Mouse (Mus musculus): ENCODE results near the gene Flywch1. TPM values are rescaled to one million over a fixed set of nuclear protein-coding genes. Genes with fewer than 3 reads are reported as not detected.
"Not testable (repeated sequence)": the region's sequence is repeated elsewhere in the genome, so short reads cannot be mapped to it uniquely, and the experiment has no call there.

The Flywch1 gene
- polyA plus RNA-seq, 1 experiment from 2014 or later: 127 TPM

- 91% methylated on average over 2 of the region's 2 CpGs for WGBS
- not testable (repeated sequence) for H3K27me3 ChIP-seq (ENCODE audit: control insufficient read depth, insufficient read depth, low read length); H3K27ac ChIP-seq (ENCODE audit: low read depth, low read length); H3K4me1 ChIP-seq (replicated peaks; ENCODE audit: control insufficient read depth, insufficient read depth, low read length); H3K4me3 ChIP-seq (ENCODE audit: low read depth, low read length); ATAC-seq (ENCODE audit: low FRiP score); H3K9me3 ChIP-seq (ENCODE audit: control insufficient read depth, low read length); H3K9ac ChIP-seq (ENCODE audit: low read depth, low read length); DNase-seq (ENCODE audit: low spot score); H3K36me3 ChIP-seq (ENCODE audit: control insufficient read depth, insufficient read depth, low read length)
- H3K4me2 ChIP-seq (replicated peaks; ENCODE audit: low read depth, low read length): peak overlapping the region; percentile 26; the same call in 1 of the 2 replicates
Measured at GRCm38 (mm10) chr17:23772219-23772556, 786 bp upstream of the Flywch1 start.

- H3K36me3 ChIP-seq (ENCODE audit: control insufficient read depth, insufficient read depth, low read length): no peaks in the 10 kb centered on the region
- WGBS: 1% methylated on average over 19 of the region's 19 CpGs
- no peaks in the 10 kb centered on the region for H3K9me3 ChIP-seq (ENCODE audit: control insufficient read depth, low read length)
- DNase-seq (ENCODE audit: low spot score) (no peak), ATAC-seq (ENCODE audit: low FRiP score) (peak; percentile 67; the same call in 1 of the 2 replicates)
- peak overlapping the region; percentile 90 for H3K27ac ChIP-seq (ENCODE audit: low read depth, low read length)
- H3K4me3 ChIP-seq (ENCODE audit: low read depth, low read length): peak overlapping the region; percentile 65
- H3K9ac ChIP-seq (ENCODE audit: low read depth, low read length): peak overlapping the region; percentile 87
- no peaks in the 10 kb centered on the region for H3K27me3 ChIP-seq (ENCODE audit: control insufficient read depth, insufficient read depth, low read length)
- H3K4me2 ChIP-seq (replicated peaks; ENCODE audit: low read depth, low read length): peak overlapping the region; percentile 36
- no peaks in the 10 kb centered on the region for H3K4me1 ChIP-seq (replicated peaks; ENCODE audit: control insufficient read depth, insufficient read depth, low read length)
Measured at GRCm38 (mm10) chr17:23770896-23771283, 512 bp downstream of the Flywch1 start.

GRCm38 (mm10) chr17:23770493-23770892 lies 909 bp downstream of the Flywch1 start:
- Histone ChIP-seq H3K27ac (ENCODE audit: low read depth, low read length) (no peak overlapping the region), H3K9me3 (ENCODE audit: control insufficient read depth, low read length) (no peaks in the 10 kb centered on the region), H3K27me3 (ENCODE audit: control insufficient read depth, insufficient read depth, low read length) (no peaks in the 10 kb centered on the region), H3K9ac (ENCODE audit: low read depth, low read length) (peak overlapping the region; percentile 87), H3K4me3 (ENCODE audit: low read depth, low read length) (peak overlapping the region; percentile 65), H3K4me1 (replicated peaks; ENCODE audit: control insufficient read depth, insufficient read depth, low read length) (no peaks in the 10 kb centered on the region), H3K36me3 (ENCODE audit: control insufficient read depth, insufficient read depth, low read length) (no peaks in the 10 kb centered on the region), H3K4me2 (replicated peaks; ENCODE audit: low read depth, low read length) (peak overlapping the region; percentile 36)
- ATAC-seq (ENCODE audit: low FRiP score) (no peak), DNase-seq (ENCODE audit: low spot score) (no peak)
- 15% methylated on average over 2 of the region's 2 CpGs for WGBS

GRCm38 (mm10) chr17:23762976-23763375 lies 8.4 kb downstream of the Flywch1 start:
- H3K4me3 ChIP-seq (ENCODE audit: low read depth, low read length): no peak overlapping the region
- 89% methylated on average over 11 of the region's 11 CpGs for WGBS
- no peak overlapping the region for H3K9ac ChIP-seq (ENCODE audit: low read depth, low read length)
- ATAC-seq (ENCODE audit: low FRiP score) (no peak), DNase-seq (ENCODE audit: low spot score) (no peak)
- no peaks in the 10 kb centered on the region for H3K27me3 ChIP-seq (ENCODE audit: control insufficient read depth, insufficient read depth, low read length)
- H3K27ac ChIP-seq (ENCODE audit: low read depth, low read length): no peak overlapping the region
- H3K4me1 ChIP-seq (replicated peaks; ENCODE audit: control insufficient read depth, insufficient read depth, low read length): no peaks in the 10 kb centered on the region
- H3K4me2 ChIP-seq (replicated peaks; ENCODE audit: low read depth, low read length): no peak overlapping the region
- peaks cover 25% of the 10 kb centered on the region for H3K36me3 ChIP-seq (ENCODE audit: control insufficient read depth, insufficient read depth, low read length)
- H3K9me3 ChIP-seq (ENCODE audit: control insufficient read depth, low read length): no peaks in the 10 kb centered on the region

GRCm38 (mm10) chr17:23761155-23761554 lies 10.2 kb downstream of the Flywch1 start:
- Histone ChIP-seq H3K27me3 (ENCODE audit: control insufficient read depth, insufficient read depth, low read length) (no peaks in the 10 kb centered on the region), H3K4me1 (replicated peaks; ENCODE audit: control insufficient read depth, insufficient read depth, low read length) (no peaks in the 10 kb centered on the region), H3K9ac (ENCODE audit: low read depth, low read length) (no peak overlapping the region), H3K4me3 (ENCODE audit: low read depth, low read length) (no peak overlapping the region), H3K9me3 (ENCODE audit: control insufficient read depth, low read length) (no peaks in the 10 kb centered on the region), H3K27ac (ENCODE audit: low read depth, low read length) (no peak overlapping the region), H3K4me2 (replicated peaks; ENCODE audit: low read depth, low read length) (no peak overlapping the region), H3K36me3 (ENCODE audit: control insufficient read depth, insufficient read depth, low read length) (peaks cover 25% of the 10 kb centered on the region)
- WGBS: 98% methylated on average over 3 of the region's 3 CpGs
- no peak for DNase-seq (ENCODE audit: low spot score)
- no peak for ATAC-seq (ENCODE audit: low FRiP score)

- no peak overlapping the region for H3K4me3 ChIP-seq (ENCODE audit: low read depth, low read length)
- DNase-seq (ENCODE audit: low spot score) (no peak), ATAC-seq (ENCODE audit: low FRiP score) (no peak)
- no peaks in the 10 kb centered on the region for H3K9me3 ChIP-seq (ENCODE audit: control insufficient read depth, low read length)
- H3K4me1 ChIP-seq (replicated peaks; ENCODE audit: control insufficient read depth, insufficient read depth, low read length): no peaks in the 10 kb centered on the region
- H3K36me3 ChIP-seq (ENCODE audit: control insufficient read depth, insufficient read depth, low read length): peaks cover 32% of the 10 kb centered on the region
- no peak overlapping the region for H3K9ac ChIP-seq (ENCODE audit: low read depth, low read length)
- H3K4me2 ChIP-seq (replicated peaks; ENCODE audit: low read depth, low read length): no peak overlapping the region
- H3K27ac ChIP-seq (ENCODE audit: low read depth, low read length): no peak overlapping the region
- WGBS: 91% methylated on average over 9 of the region's 9 CpGs
- no peaks in the 10 kb centered on the region for H3K27me3 ChIP-seq (ENCODE audit: control insufficient read depth, insufficient read depth, low read length)
Measured at GRCm38 (mm10) chr17:23760231-23760630, 11.2 kb downstream of the Flywch1 start.

- Histone ChIP-seq H3K4me3 (ENCODE audit: low read depth, low read length) (no peak overlapping the region), H3K4me1 (replicated peaks; ENCODE audit: control insufficient read depth, insufficient read depth, low read length) (no peaks in the 10 kb centered on the region), H3K9me3 (ENCODE audit: control insufficient read depth, low read length) (no peaks in the 10 kb centered on the region), H3K27ac (ENCODE audit: low read depth, low read length) (no peak overlapping the region), H3K36me3 (ENCODE audit: control insufficient read depth, insufficient read depth, low read length) (peaks cover 32% of the 10 kb centered on the region), H3K4me2 (replicated peaks; ENCODE audit: low read depth, low read length) (no peak overlapping the region), H3K9ac (ENCODE audit: low read depth, low read length) (no peak overlapping the region), H3K27me3 (ENCODE audit: control insufficient read depth, insufficient read depth, low read length) (no peaks in the 10 kb centered on the region)
- WGBS: 81% methylated on average over 8 of the region's 8 CpGs
- DNase-seq (ENCODE audit: low spot score): no peak
- no peak for ATAC-seq (ENCODE audit: low FRiP score)
Measured at GRCm38 (mm10) chr17:23758801-23759200, 12.6 kb downstream of the Flywch1 start.

- Histone ChIP-seq H3K4me1 (replicated peaks; ENCODE audit: control insufficient read depth, insufficient read depth, low read length) (no peaks in the 10 kb centered on the region), H3K27ac (ENCODE audit: low read depth, low read length) (no peak overlapping the region), H3K9me3 (ENCODE audit: control insufficient read depth, low read length) (no peaks in the 10 kb centered on the region), H3K9ac (ENCODE audit: low read depth, low read length) (no peak overlapping the region), H3K4me3 (ENCODE audit: low read depth, low read length) (no peak overlapping the region), H3K36me3 (ENCODE audit: control insufficient read depth, insufficient read depth, low read length) (peaks cover 38% of the 10 kb centered on the region), H3K27me3 (ENCODE audit: control insufficient read depth, insufficient read depth, low read length) (no peaks in the 10 kb centered on the region), H3K4me2 (replicated peaks; ENCODE audit: low read depth, low read length) (no peak overlapping the region)
- ATAC-seq (ENCODE audit: low FRiP score) (no peak), DNase-seq (ENCODE audit: low spot score) (no peak)
- WGBS: 95% methylated on average over 9 of the region's 9 CpGs
Measured at GRCm38 (mm10) chr17:23757581-23757980, 13.8 kb downstream of the Flywch1 start.

- Histone ChIP-seq H3K9ac (ENCODE audit: low read depth, low read length) (no peak overlapping the region), H3K4me1 (replicated peaks; ENCODE audit: control insufficient read depth, insufficient read depth, low read length) (no peaks in the 10 kb centered on the region), H3K4me2 (replicated peaks; ENCODE audit: low read depth, low read length) (no peak overlapping the region), H3K9me3 (ENCODE audit: control insufficient read depth, low read length) (no peaks in the 10 kb centered on the region), H3K27ac (ENCODE audit: low read depth, low read length) (no peak overlapping the region), H3K4me3 (ENCODE audit: low read depth, low read length) (no peak overlapping the region), H3K27me3 (ENCODE audit: control insufficient read depth, insufficient read depth, low read length) (no peaks in the 10 kb centered on the region), H3K36me3 (ENCODE audit: control insufficient read depth, insufficient read depth, low read length) (peaks cover 35% of the 10 kb centered on the region)
- DNase-seq (ENCODE audit: low spot score): no peak
- no peak for ATAC-seq (ENCODE audit: low FRiP score)
- 97% methylated on average over 13 of the region's 13 CpGs for WGBS
Measured at GRCm38 (mm10) chr17:23755689-23756088, 15.7 kb downstream of the Flywch1 start.
